Mouse (Mus musculus) layer of hippocampus, postnatal 36 days (tissue): ENCODE results near the gene Srsx. TPM values are rescaled to one million over a fixed set of nuclear protein-coding genes. Genes with fewer than 3 reads are reported as not detected.
"Not testable (repeated sequence)": the region's sequence is repeated elsewhere in the genome, so short reads cannot be mapped to it uniquely, and the experiment has no call there.

ENCODE experiments used
- DNase-seq, 2 experiments: peaks; one replicate each; pipeline ENCODE4 v3.0.0; 2022
- total RNA-seq, 2 experiments: library from RNA; stranded (reverse); gene quantifications; 2 replicates each; pipeline ENCODE4 v1.2.3; 2021

Gene Srsx
- not detected for total RNA-seq

DNA sequence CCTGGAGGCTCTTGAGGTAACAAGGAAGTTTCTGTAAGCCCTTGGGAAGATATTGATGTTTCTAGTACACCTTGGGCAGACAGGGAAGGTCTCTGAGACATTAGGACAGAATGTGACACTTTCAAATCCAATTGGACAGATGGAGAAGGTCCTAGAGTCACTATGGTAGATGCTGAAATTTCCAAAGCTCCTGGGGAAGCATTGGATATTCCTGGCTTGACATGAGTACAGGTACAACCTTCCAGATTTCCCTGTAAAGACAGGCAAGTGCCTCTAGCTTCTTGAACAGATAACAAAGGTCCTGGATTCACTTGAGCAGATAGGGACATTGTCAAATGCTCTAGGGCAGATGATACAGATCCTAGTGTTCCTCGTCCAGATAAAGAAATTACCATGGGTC is at the start of gene Srsx:
Gene Srsx, minus strand, starts transcription at position 101 of the 400 bp plus-strand sequence.
- not testable (repeated sequence) for DNase-seq

DNA sequence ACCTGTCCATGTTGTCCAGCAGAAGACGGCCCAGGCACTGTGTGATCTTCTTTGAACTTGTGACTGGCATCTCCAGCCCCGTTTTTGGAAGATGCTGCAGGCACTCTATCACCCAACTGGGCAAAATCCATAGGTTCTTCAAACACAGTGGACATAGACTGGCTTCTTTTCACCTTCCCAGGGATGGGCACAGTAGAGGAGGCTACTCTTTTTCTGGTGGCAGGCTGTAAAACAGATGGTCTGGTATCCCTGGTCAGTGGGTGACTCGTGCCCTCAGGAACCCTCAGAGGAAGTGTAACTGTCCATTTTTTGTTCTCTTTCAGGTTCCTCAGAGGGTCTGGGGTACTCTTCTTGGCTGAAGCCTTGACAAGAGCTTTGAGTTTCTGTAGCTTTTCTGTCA is 24.5 kb upstream of the Srsx start, which contains the start of gene Gm17577:
Gene Gm17577, minus strand, starts transcription at position 101 of the 400 bp plus-strand sequence.
- not testable (repeated sequence) for DNase-seq

Other genes with a start within 250 kb of the Srsx start
- not detected for gene Gm17521, start 192.8 kb downstream of the Srsx start, total RNA-seq
- 1 to 10 TPM; 5.2 to 6.2 TPM for gene Cldn34c1, start 119.0 kb downstream of the Srsx start, total RNA-seq
- gene Gm17577, start 24.4 kb upstream of the Srsx start, total RNA-seq = not detected